ENCODE assay signal across 31 mouse cellular contexts in the genomic region with DNA sequence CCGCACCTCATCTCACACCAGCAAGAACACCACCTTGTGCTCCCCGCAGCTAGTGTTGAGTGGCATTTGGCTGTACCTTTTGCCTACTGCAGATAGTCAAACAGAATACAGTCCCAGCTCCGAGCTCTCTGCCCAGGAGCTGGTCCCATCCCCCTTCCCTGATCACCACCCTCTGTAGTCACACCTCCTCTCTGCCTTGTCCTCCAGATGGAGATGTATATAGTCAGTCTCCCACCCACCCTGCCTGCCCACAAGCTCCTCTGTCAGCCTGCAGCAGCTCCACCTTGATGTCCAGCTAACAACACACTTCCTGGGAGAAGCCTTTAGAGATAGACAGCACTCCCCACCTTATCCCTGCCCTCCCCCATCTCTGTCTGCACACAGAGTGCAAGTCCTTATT.
"Had no signal": no experiment of that assay in that cellular context is flagged by ENCODE, and none has a peak within 500 bp of the region (broad histone marks: within the 10 kb centered on the region; RNA-seq: fewer than 3 reads in every experiment).

No protein-coding gene starts in this region.

- H3K4me3 ChIP-seq: limb, embryonic 10.5 days; limb, embryonic 12.5 days; limb, embryonic 13.5 days; limb, embryonic 15.5 days; liver, embryonic 12.5 days; liver, embryonic 13.5 days; liver, embryonic 15.5 days; lung, embryonic 15.5 days; megakaryocyte, embryonic 14.5 days; midbrain, embryonic 10.5 days; midbrain, embryonic 12.5 days; midbrain, embryonic 13.5 days; midbrain, embryonic 15.5 days; myocyte; neural tube, embryonic 12.5 days had no signal

- H3K27ac ChIP-seq: limb, embryonic 10.5 days; limb, embryonic 12.5 days; limb, embryonic 13.5 days; limb, embryonic 15.5 days; liver, embryonic 12.5 days; liver, embryonic 13.5 days; liver, embryonic 14.5 days; liver, embryonic 15.5 days; lung, embryonic 15.5 days; macrophage; midbrain, embryonic 10.5 days; midbrain, embryonic 12.5 days; midbrain, embryonic 13.5 days; midbrain, embryonic 15.5 days; neural tube, embryonic 12.5 days had no signal

- H3K4me2 ChIP-seq: limb, embryonic 12.5 days; limb, embryonic 13.5 days; limb, embryonic 15.5 days; liver, embryonic 11.5 days; liver, embryonic 12.5 days; liver, embryonic 13.5 days; liver, embryonic 15.5 days; lung, embryonic 14.5 days; lung, embryonic 15.5 days; midbrain, embryonic 11.5 days; midbrain, embryonic 12.5 days; midbrain, embryonic 13.5 days; midbrain, embryonic 15.5 days; neural tube, embryonic 12.5 days had no signal

- H3K9ac ChIP-seq: limb, embryonic 12.5 days; limb, embryonic 13.5 days; limb, embryonic 15.5 days; liver, embryonic 12.5 days; liver, embryonic 13.5 days; liver, embryonic 14.5 days; liver, embryonic 15.5 days; liver, postnatal 0 days; lung, embryonic 14.5 days; lung, embryonic 15.5 days; midbrain, embryonic 12.5 days; midbrain, embryonic 13.5 days; midbrain, embryonic 15.5 days; neural tube, embryonic 12.5 days had no signal

- H3K4me1 ChIP-seq: midbrain, embryonic 15.5 days had no signal

- H3K36me3 ChIP-seq: limb, embryonic 10.5 days; limb, embryonic 12.5 days; limb, embryonic 13.5 days; limb, embryonic 15.5 days; liver, embryonic 12.5 days; liver, embryonic 13.5 days; liver, embryonic 15.5 days; lung, embryonic 15.5 days; midbrain, embryonic 10.5 days; midbrain, embryonic 12.5 days; midbrain, embryonic 13.5 days; midbrain, embryonic 15.5 days; neural tube, embryonic 12.5 days had no signal

- ATAC-seq: liver, embryonic 12.5 days; liver, postnatal 0 days; lung, postnatal 0 days; midbrain, embryonic 13.5 days; midbrain, embryonic 15.5 days; midbrain, embryonic 16.5 days had no signal

- DNase-seq: left cerebral cortex, postnatal 4 days; liver; liver, embryonic 13.5 days; liver, postnatal 0 days; lung, adult 18-20 months; lung, embryonic 14.5 days; lung, postnatal 10 days; lung, postnatal 14 days; lung, postnatal 36 days; lung, postnatal 4 days; midbrain, embryonic 14.5 days had no signal

- H3K9me3 ChIP-seq: limb, embryonic 10.5 days; limb, embryonic 12.5 days; limb, embryonic 13.5 days; limb, embryonic 15.5 days; liver, embryonic 12.5 days; liver, embryonic 13.5 days; liver, embryonic 15.5 days; lung, embryonic 15.5 days; megakaryocyte, embryonic 14.5 days; midbrain, embryonic 10.5 days; midbrain, embryonic 12.5 days; midbrain, embryonic 13.5 days; midbrain, embryonic 15.5 days; neural tube, embryonic 12.5 days had no signal

- H3K27me3 ChIP-seq: limb, embryonic 12.5 days; limb, embryonic 13.5 days; limb, embryonic 15.5 days; liver, embryonic 12.5 days; liver, embryonic 13.5 days; liver, embryonic 15.5 days; lung, embryonic 15.5 days; midbrain, embryonic 12.5 days; midbrain, embryonic 13.5 days; midbrain, embryonic 15.5 days; neural tube, embryonic 12.5 days had no signal
